Mouse (Mus musculus) kidney, adult 2 months (tissue): ENCODE measurements around the gene Uox. TPM values are rescaled to one million over a fixed set of nuclear protein-coding genes. Genes with fewer than 3 reads are reported as not detected.

Experiments
- DNase-seq: peaks from one replicate; pipeline ENCODE4 v3.0.0; 2021
- H3K27ac ChIP-seq: fragments of 200-500 bp; 2 replicates; pipeline ENCODE4 v1.5.1; 2012; ENCODE audit warnings: low read depth, low read length, control low read depth, inconsistent platforms; ENCODE audit not compliant: insufficient read depth
- H3K27me3 ChIP-seq: fragments of 200-500 bp; replicated peaks from 2 replicates; pipeline ENCODE4 v1.6.1; 2012; ENCODE audit warnings: mild to moderate bottlenecking, moderate library complexity, low read length, inconsistent platforms; ENCODE audit not compliant: control insufficient read depth, insufficient read depth
- H3K36me3 ChIP-seq: fragments of 200-500 bp; 2 replicates; pipeline ENCODE4 v1.6.1; 2012; ENCODE audit warnings: mild to moderate bottlenecking, moderate library complexity, low read length, inconsistent platforms; ENCODE audit not compliant: control insufficient read depth, insufficient read depth
- H3K4me1 ChIP-seq: fragments of 200-500 bp; 2 replicates; pipeline ENCODE4 v1.6.1; 2011; ENCODE audit warnings: low read length; ENCODE audit not compliant: control insufficient read depth, insufficient read depth
- H3K4me3 ChIP-seq: fragments of 200-500 bp; 2 replicates; pipeline ENCODE4 v1.5.1; 2011; ENCODE audit warnings: mild to moderate bottlenecking, low read depth, low read length, control low read depth; ENCODE audit not compliant: insufficient read depth
- CTCF ChIP-seq: fragments of 200-500 bp; conservative IDR thresholded peaks from 2 replicates; pipeline ENCODE4 v1.5.1; 2011; ENCODE audit warnings: low read depth, mild to moderate bottlenecking, control low read depth, low read length, moderate library complexity, mixed read lengths; ENCODE audit not compliant: insufficient read depth, insufficient read length
- POLR2A ChIP-seq: fragments of 200-500 bp; IDR thresholded peaks from one replicate; pipeline ENCODE4 v1.6.1; 2011; ENCODE audit warnings: low read depth, low read length, control low read depth
- WGBS: fragments of 180-500 bp; shearing (Covaris S2); methylation state at CpG from one replicate; pipeline ENCODE4 v1.1.7; 2018; 5-methylcytosine and 5-hydroxymethylcytosine counted together
- polyA plus RNA-seq: library from polyadenylated mRNA; depleted of rRNA; stranded (reverse); fragments of >200 nt; gene quantifications from 2 replicates; pipeline ENCODE4 v1.2.3, GENCODE M21; 2012

Gene Uox
- polyA plus RNA-seq, 1 experiment = not detected

- Histone ChIP-seq H3K27ac (no peak overlapping the region), H3K27me3 (no peaks in the 10 kb centered on the region), H3K4me1 (no peaks in the 10 kb centered on the region), H3K4me3 (no peak overlapping the region), H3K36me3 (no peaks in the 10 kb centered on the region)
- WGBS = 93% methylated on average over 7 of the region's 7 CpGs
- TF ChIP-seq CTCF (no peak), POLR2A (no peak)
- no peak for DNase-seq
Measured at GRCm38 (mm10) chr3:146596864-146597263, 26.6 kb downstream of the Uox start.

- H3K27me3 ChIP-seq = no peaks in the 10 kb centered on the region
- H3K4me1 ChIP-seq = no peaks in the 10 kb centered on the region
- no peaks in the 10 kb centered on the region for H3K36me3 ChIP-seq
- WGBS = 71% methylated on average over 6 of the region's 6 CpGs
- DNase-seq = no peak
- TF ChIP-seq POLR2A = no peak
- no peak for TF ChIP-seq CTCF
- H3K4me3 ChIP-seq = no peak overlapping the region
- H3K27ac ChIP-seq = no peak overlapping the region
Measured at GRCm38 (mm10) chr3:146598411-146598810, 28.2 kb downstream of the Uox start.

- TF ChIP-seq POLR2A (no peak), CTCF (no peak)
- H3K36me3 ChIP-seq = no peaks in the 10 kb centered on the region
- 87% methylated on average over 6 of the region's 6 CpGs for WGBS
- no peaks in the 10 kb centered on the region for H3K4me1 ChIP-seq
- H3K27ac ChIP-seq = no peak overlapping the region
- no peak overlapping the region for H3K4me3 ChIP-seq
- H3K27me3 ChIP-seq = no peaks in the 10 kb centered on the region
- DNase-seq = no peak
Measured at GRCm38 (mm10) chr3:146599198-146599900, 29.1 kb downstream of the Uox start.

- Histone ChIP-seq H3K36me3 (no peaks in the 10 kb centered on the region), H3K27ac (no peak overlapping the region), H3K4me1 (no peaks in the 10 kb centered on the region), H3K4me3 (no peak overlapping the region), H3K27me3 (no peaks in the 10 kb centered on the region)
- TF ChIP-seq POLR2A (no peak), CTCF (no peak)
- no peak for DNase-seq
- WGBS = 86% methylated on average over 2 of the region's 2 CpGs
Measured at GRCm38 (mm10) chr3:146601205-146601604, 31.0 kb downstream of the Uox start.

GRCm38 (mm10) chr3:146602531-146602930, 32.3 kb downstream of the Uox start:
- Histone ChIP-seq H3K27ac (no peak overlapping the region), H3K27me3 (no peaks in the 10 kb centered on the region), H3K36me3 (no peaks in the 10 kb centered on the region), H3K4me1 (no peaks in the 10 kb centered on the region), H3K4me3 (no peak overlapping the region)
- WGBS = 93% methylated on average over 3 of the region's 3 CpGs
- DNase-seq = no peak
- TF ChIP-seq POLR2A (no peak), CTCF (no peak)

GRCm38 (mm10) chr3:146604647-146605046, 34.4 kb downstream of the Uox start:
- no peaks in the 10 kb centered on the region for H3K36me3 ChIP-seq
- TF ChIP-seq POLR2A = no peak
- no peak for TF ChIP-seq CTCF
- no peak for DNase-seq
- 86% methylated on average over 9 of the region's 9 CpGs for WGBS
- H3K27me3 ChIP-seq = no peaks in the 10 kb centered on the region
- no peak overlapping the region for H3K4me3 ChIP-seq
- H3K4me1 ChIP-seq = no peaks in the 10 kb centered on the region
- no peak overlapping the region for H3K27ac ChIP-seq

- WGBS = 25% methylated on average over 1 of the region's 1 CpGs
- Histone ChIP-seq H3K27me3 (no peaks in the 10 kb centered on the region), H3K4me1 (no peaks in the 10 kb centered on the region), H3K27ac (no peak overlapping the region), H3K4me3 (no peak overlapping the region), H3K36me3 (no peaks in the 10 kb centered on the region)
- TF ChIP-seq CTCF (no peak), POLR2A (no peak)
- no peak for DNase-seq
Measured at GRCm38 (mm10) chr3:146607368-146607767, 37.1 kb downstream of the Uox start.
